Mouse (Mus musculus): Measurements from ENCODE around the gene Gm10944.

DNA sequence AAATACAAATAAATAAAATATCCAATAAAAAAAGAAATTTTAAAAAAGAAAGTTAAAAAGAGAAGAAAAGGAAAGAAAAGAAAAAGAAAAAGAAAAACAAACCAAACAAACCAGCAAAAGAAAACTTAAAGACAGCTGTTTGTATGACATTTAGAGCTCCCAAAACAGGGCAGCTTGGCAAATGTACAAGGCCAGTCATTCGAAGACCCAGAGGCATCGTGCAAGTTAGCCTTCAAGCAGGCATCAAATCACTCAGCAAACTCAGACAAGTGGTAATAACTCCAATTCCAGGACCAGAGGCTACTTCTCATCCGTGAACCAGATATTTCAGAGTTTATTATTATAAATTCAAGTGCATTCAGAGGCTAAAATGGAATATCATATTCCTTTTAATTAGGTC is 45.4 kb downstream of the Gm10944 start:
- no peak for TF ChIP-seq CTCF (IDR thresholded peaks at IDR 0.05; ENCODE audit: extremely low read depth, insufficient read depth, insufficient read length, insufficient replicate concordance)
- no peak for TF ChIP-seq POLR2A (IDR thresholded peaks at IDR 0.05; ENCODE audit: low read depth, low read length)
